Comparison of ENCODE assay signal across 34 mouse cellular contexts in the genomic region with DNA sequence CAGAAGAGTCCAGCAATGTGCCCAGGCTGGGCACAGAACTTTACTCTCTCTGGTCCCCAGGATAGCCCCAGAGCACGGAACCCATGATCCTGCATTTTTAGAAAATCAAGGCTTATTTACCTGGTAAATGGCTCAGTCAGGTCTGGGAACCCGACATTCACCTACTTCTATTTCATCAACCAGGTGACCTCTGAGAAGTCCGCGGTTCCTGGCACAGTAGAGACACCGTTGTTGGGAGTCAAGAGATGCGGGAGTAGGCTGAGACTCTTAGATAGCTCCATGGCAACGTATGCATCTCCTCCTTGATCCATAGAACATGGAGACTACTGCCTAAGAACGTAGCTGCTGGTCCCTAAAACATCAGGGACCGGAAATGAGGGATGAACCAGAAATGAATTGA.
"Had no signal": no experiment of that assay in that cellular context is flagged by ENCODE, and none has a peak within 500 bp of the region (broad histone marks: within the 10 kb centered on the region; RNA-seq: fewer than 3 reads in every experiment).

No protein-coding gene starts in this region.

- H3K36me3 ChIP-seq: heart, embryonic 10.5 days; heart, embryonic 12.5 days; heart, embryonic 13.5 days; heart, embryonic 15.5 days; hindbrain, embryonic 10.5 days; hindbrain, embryonic 12.5 days; hindbrain, embryonic 13.5 days; hindbrain, embryonic 15.5 days; intestine, embryonic 15.5 days; kidney, embryonic 15.5 days had no signal

- H3K9me3 ChIP-seq: heart, embryonic 10.5 days; heart, embryonic 12.5 days; heart, embryonic 13.5 days; heart, embryonic 15.5 days; hindbrain, embryonic 10.5 days; hindbrain, embryonic 12.5 days; hindbrain, embryonic 13.5 days; hindbrain, embryonic 15.5 days; intestine, embryonic 15.5 days; kidney, embryonic 15.5 days had no signal

- H3K27ac ChIP-seq: heart, embryonic 13.5 days; heart, embryonic 15.5 days; hindbrain, embryonic 12.5 days; hindbrain, embryonic 13.5 days; hindbrain, embryonic 14.5 days; hindbrain, embryonic 15.5 days; hindbrain, postnatal 0 days; intestine, embryonic 15.5 days; kidney, embryonic 15.5 days; kidney, postnatal 0 days; layer of hippocampus, adult 2 months had no signal

- H3K9ac ChIP-seq: heart, embryonic 12.5 days; heart, embryonic 15.5 days; hindbrain, embryonic 12.5 days; hindbrain, embryonic 13.5 days; hindbrain, embryonic 14.5 days; hindbrain, embryonic 15.5 days; intestine, embryonic 15.5 days; kidney, embryonic 15.5 days had no signal

- ATAC-seq: hindbrain, embryonic 16.5 days; hindbrain, postnatal 0 days; inflammation-experienced regulatory T-cells, adult 6 months; intestine, embryonic 15.5 days; intestine, embryonic 16.5 days; intestine, postnatal 0 days had no signal

- H3K27me3 ChIP-seq: hindbrain, embryonic 12.5 days; hindbrain, embryonic 15.5 days had no signal

- DNase-seq: heart, postnatal 10 days; heart, postnatal 14 days; heart, postnatal 36 days; heart, postnatal 4 days; kidney, adult 11 months; kidney, adult 18-20 months; kidney, adult 2 months; kidney, adult 8-10 months; kidney, adult 9 months; kidney, postnatal 10 days; kidney, postnatal 14 days; kidney, postnatal 25 days; kidney, postnatal 36 days; layer of hippocampus, adult 9-11 months; layer of hippocampus, postnatal 36 days had no signal

- H3K4me3 ChIP-seq: heart, embryonic 10.5 days; heart, embryonic 12.5 days; heart, embryonic 13.5 days; heart, embryonic 15.5 days; hindbrain, embryonic 10.5 days; hindbrain, embryonic 12.5 days; hindbrain, embryonic 13.5 days; hindbrain, embryonic 15.5 days; intestine, embryonic 15.5 days; kidney, embryonic 15.5 days; layer of hippocampus, adult 2 months had no signal

- H3K4me2 ChIP-seq: heart, embryonic 11.5 days; heart, embryonic 12.5 days; heart, embryonic 13.5 days; heart, embryonic 15.5 days; hindbrain, embryonic 12.5 days; hindbrain, embryonic 13.5 days; hindbrain, embryonic 14.5 days; hindbrain, embryonic 15.5 days; intestine, embryonic 15.5 days; kidney, embryonic 15.5 days had no signal
